Mouse (Mus musculus) kidney, postnatal 4 days (tissue): Measurements from ENCODE around the gene Fbxo36.

Experiments
- DNase-seq, 2 experiments: peaks; one replicate each; pipeline ENCODE4 v3.0.0; 2021; ENCODE audit warnings: mixed read lengths in 2 of 2

The Fbxo36 gene

DNA sequence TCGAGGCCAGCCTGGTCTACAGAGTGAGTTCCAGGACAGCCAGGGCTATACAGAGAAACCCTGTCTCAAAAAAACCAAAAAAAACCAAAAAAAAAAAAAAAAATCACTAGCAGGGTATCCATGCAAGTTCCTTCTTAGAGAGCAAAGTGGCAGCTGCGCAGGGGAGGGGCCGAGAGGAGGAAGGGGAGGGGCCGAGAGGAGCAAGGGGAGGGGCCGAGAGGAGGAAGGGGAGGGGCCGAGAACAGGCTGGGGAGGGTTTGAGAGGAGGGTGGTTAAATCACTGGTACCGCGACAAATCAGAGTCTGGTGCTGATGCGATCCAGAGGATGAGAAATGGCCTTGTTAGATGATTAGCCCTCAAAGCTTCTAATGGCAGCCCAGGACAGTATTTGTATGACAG lies 52.1 kb downstream of the Fbxo36 start:
- DNase-seq: no peak

DNA sequence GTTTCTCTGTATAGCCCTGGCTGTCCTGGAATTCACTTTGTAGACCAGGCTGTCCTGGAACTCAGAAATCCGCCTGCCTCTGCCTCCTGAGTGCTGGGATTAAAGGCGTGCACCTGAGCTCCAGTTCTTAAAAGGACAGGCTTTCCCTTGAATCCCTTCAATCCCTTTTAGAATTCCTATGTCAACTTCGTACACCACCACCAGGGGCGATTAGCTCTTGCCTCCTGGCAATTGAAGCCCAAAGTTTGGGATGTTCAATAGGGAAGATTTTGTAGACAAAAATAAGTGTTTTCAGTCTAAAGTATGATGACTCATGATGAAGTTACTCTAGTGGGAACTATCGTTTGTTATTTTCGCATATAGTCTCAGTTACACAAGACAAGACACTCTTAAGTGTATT lies 57.7 kb downstream of the Fbxo36 start:
- DNase-seq: no peak

DNA sequence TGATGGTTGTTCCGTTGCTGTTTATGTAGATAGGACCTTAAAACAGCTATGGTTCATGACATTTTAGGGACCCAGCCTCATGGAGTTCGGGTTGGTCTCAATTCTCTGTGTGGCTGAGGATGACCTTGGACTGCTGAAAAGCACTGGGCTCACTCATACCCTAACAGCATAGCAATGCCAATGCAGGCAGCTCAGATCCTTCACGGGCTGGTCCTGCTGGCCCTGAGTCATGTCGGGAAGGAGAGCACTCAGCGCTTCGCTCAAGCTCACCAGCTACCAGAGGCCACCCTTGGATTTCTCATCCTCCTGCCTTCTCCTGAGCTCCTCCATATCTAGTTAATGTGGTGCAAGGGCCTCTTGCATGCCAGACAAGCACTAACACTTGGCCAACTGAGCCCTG lies 59.5 kb downstream of the Fbxo36 start:
- DNase-seq: no peak

DNA sequence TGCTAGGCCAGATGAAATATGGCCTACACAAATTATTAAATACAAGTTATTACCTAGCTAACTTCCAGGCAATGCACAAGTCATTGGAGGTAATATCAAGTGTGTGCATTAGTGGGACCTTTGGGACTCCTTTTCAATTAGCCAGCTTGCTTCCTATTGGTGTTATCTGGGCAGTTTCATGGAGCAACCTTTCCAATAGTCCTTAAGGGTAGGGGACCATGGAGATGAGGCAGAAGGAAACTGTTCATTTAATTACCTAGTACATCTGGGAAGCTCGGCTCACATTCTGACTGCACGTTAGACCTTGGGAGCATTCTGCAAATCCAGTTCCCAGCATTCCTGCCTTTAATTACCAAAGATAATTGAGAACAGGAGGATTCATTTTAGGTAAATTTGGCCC lies 64.8 kb downstream of the Fbxo36 start:
- DNase-seq: no peak

DNA sequence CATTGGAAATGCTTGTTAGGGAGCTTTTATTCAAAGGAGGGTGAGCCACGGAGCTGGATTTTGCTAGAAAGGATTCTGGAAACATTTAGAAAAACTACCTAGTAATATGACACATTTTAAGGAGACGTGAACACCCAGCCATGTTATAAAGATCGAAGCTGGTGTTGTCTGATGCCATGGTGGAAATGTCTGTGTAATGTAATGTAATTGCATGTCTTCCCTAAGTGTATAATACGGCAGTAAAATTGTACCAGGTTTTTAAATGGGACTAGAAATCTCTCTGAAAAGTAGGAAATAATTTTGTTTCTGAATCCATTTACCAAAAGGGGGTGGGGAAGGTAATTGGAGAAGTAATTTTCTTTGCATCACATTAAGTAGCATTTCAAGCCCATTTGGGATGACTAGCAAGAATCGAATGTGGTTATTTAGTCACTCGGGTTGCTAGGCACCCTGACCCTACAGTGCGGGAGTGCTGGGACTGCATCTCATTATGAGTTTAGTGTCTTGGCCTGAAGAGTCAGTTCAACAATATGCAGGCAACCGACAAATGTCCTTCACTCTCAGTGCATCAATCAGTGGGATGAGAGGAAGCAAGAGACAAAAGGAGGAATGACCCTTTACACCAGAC lies 70.7 kb downstream of the Fbxo36 start:
- no peak for DNase-seq

DNA sequence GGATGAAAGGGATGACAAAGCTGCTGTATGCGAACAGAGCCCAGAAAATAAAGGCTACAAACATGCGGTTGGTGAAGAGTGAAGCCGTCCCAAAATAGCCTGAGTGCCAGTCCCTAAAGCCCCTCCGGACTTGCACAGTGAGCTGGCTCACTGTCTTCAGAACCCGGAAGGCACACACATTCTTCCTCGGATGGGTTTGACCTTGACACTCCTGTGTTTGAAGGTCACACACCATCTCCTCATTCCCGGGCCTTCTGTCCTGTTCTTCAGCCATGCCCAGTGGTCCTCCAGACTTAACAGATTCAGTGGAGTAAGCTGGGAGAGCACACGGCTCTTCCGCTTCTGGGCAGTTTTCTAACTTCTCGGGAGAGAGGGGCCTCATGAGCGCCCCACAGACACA lies 72.9 kb downstream of the Fbxo36 start:
- DNase-seq: no peak

DNA sequence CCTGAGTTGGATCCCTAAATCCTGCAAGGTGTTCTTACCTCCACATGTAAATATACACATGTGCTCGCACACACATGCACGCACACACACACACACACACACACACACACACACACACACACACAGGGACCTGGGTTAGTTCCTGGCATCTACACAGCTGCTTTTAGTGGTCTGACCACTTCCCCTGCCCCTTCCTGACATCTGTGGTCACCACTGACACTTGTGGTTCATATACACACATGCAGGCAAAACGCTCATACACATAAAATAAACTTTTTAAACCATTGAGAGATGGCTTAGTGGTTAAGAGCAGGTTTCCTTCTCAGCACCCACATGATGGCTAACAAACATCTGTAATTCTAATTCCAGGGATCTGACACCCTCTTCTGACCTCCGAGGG lies 75.4 kb downstream of the Fbxo36 start:
- DNase-seq: no peak

DNA sequence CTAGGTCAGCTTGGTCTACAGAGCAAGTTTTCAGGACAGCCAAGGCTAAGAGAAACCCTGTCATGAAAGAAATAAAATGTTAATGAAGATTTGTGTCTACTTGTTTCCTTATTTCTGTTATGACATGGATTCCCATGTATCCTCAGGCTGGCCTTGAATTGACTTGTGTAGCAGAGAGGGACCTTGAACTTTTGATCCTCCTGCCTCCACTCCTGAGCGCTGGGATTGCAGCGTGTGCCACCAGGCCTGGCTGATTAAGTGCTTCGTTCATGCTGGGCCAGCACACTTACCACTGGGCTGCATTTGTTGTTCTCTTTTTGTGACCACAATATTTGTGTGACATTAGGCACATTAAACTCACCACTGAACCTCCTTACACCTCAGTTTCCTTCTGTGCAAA lies 79.2 kb downstream of the Fbxo36 start:
- no peak for DNase-seq

DNA sequence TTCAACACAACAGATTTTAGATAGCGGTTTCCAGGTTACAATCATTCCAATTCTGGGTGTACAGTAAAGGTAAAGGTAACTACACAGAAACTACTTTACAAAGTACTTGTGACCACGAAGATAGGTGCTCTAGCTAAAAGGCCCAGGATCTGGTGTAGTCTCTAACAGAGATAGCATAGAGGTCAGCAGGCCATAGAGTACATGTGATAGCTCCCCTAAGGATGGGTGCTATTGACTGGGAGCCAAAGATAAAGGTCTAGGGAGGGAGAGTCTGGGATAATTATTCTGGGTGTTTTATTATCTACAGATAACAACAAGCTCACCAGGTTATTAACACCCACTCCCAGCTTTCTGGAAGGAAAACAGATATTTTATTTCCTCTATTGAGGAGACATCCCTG lies 83.8 kb downstream of the Fbxo36 start:
- no peak for DNase-seq

DNA sequence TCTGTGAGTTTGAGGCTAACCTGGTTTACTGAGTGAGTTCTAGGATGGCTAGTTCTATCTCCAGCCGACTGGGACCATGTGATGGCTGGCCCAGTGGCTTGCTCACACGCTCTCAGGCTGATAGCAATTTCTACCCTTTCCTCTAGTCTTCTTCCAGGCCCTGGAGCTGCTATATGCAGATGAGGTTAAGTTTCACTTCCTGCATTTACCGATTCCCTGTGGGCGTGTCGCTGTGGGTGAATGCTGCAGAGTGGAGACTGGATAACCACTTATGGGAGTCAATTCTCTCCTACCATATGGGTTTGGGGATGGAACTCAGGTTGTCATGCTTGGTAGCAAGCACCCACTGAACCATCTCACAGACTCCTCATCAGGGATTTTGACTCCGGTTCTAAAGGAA lies 84.5 kb downstream of the Fbxo36 start:
- DNase-seq: no peak

DNA sequence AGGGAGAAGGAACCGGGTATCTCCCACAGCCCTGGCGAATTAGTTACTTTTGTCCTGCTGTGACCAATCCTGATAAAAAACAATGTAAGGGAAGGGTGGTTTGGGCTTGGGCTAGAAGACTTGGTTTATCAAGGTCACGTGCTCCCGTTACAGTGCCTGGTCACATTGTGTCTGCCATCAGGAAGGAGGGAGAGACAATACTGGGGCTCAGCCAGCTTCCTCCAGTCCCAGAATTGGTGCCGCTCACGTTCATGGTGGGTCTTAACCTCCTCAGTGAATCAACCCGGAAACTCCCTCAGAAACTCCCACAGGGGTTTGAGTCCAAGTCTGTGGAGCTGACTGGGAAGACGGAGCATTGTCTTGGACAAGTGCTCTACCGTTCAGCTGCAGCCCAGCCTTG lies 86.0 kb downstream of the Fbxo36 start:
- no peak for DNase-seq

DNA sequence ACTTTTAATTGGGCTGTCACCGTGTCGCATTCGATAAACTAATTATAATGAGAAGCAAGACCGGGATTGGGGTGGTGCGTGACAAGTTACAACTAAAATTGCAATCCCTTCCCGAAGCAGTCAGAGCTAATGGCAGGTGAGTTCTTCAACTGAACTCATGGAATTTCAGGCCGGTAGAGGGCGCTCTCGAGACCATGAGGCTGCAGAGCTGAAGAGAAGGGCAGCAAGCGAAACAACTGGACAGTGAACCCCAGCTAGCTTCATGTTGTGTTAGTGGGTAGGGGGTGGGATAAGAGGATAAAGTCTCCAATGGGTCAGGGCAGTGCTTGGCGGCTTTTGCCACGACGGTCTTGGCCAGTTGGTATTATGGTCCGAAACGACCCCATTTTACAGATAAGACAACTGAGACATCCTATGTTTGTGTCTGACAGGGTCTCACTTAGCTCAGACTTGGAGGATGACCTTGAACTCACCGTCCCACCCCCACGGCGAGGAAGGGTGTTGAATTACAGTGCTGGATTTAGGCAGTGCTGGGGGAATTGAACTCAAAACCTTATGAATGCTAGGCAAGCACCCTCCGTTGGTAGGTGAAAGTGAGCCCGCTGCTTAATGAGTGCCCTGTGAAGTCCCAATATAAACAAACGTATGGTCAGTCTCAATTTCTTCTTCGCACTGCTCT lies 94.0 kb downstream of the Fbxo36 start:
- DNase-seq: peak; percentile 86 to 87

DNA sequence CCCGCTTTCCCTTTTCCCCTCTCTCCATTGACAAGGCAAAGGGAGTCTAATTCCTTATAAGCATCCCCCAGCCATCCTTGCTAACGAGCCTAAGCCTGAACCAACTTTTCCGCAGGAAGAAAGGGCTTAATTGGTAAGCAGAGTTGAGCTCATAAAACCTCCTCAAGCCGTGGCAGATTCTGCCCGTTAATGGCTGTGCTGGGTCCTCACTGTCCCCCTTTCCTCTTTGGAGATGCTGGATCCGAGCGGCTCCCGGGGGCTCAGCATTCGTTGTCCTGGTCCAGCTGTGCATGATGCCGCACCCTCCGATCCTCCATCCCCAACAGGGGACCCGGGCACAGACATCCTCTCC lies 94.5 kb downstream of the Fbxo36 start:
- DNase-seq: peak in 1 of 2 experiments; percentile 18

DNA sequence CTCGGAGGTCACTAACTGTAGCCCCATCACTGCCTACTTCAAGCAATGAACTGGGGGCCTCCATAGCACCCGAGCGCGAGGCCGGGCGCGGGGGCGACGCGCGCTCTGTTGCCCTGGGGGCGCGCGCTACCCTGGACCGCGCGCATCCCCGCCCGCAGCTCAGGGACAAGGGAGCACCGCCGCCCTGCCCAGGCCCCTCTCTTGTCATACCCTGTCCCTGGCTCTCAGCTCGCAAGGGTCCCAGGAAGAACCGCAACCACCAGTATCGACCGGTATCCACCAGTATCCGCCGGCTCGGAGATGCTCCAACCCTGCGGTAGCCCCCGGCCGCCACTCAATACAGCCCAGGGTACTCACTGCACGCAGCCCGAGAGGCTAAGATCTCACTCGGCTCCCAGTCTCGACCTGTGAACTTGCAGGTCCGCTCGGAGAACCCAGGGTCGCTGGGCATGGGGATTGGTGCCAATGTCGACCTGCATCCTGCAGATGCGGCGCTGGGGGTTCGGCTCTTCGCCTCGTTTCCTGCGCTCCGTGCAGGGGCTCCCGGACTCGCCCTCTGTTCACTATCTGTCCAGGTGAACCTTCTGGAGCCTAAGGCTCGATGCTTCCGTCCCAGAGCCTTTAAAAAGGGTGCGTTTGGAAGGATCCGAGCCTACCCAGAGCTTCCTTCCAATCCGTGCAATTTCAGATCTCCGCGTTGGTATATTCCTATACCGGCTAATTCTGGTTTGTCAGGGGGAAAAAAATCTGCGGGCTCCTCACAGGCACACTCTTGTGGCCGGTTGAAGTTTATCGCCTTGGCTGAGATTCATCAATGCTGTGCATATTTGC lies 95.1 kb downstream of the Fbxo36 start, which contains the start of gene Slc16a14:
Gene Slc16a14 (minus strand): TSS at position 632 of the 831 bp plus-strand sequence.
- peak; percentile 28 to 45 for DNase-seq

DNA sequence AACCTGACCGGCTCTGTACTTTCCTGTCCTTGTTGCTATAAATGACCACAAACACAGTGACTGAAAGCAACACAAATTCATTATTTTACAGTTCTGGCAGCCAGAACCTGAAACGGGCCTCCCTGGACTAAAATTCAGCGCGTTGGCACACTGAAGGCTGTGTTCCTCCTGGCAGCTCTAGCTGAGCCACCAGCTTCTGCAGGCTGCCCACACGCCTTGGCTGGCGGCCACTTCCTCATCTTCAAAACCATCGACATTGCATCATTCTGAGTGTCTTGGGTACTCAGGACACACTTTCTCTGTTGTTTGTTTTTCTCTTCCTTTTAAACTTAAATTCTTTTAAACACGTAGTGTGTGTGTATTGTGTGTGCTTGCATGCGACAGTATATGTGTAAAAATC lies 96.0 kb downstream of the Fbxo36 start:
- DNase-seq: peak; percentile 5 to 15

DNA sequence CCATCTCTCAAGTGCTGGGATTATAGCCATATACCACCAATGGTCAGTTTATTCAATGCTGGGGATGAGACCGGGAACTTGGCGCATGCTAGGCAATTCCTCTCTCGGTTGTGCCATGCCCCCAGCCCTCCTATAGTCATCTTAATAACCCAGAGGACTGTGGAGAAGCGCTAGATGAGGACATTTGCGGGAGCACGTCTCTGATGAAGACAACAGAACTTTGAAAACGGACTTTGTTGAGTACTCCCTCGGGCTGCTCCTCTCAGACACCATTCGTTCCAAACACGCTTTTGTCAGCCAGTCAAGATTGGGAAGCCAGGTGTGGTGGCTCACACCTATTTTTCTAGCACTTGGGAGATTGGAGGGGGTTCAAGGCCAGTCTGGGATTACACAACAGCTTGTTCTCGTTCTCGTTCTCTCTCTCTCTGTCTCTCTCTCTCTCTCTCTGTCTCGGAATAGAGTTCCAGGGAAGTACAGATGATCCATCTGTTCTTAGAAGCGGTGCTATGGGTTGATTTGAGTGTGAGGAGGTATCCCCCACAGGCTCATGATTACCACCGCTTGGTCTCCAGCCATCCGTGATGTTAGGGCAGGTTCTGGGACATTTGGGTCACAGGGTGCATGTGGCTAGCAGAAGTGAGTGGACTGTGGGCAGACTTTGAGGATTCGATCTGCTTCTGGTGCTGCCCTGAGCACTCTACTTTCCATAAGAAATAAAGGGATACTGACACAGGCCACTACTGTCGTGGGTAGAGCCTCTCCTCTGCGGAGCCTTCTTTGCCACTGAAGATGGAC lies 97.3 kb downstream of the Fbxo36 start:
- DNase-seq: no peak

DNA sequence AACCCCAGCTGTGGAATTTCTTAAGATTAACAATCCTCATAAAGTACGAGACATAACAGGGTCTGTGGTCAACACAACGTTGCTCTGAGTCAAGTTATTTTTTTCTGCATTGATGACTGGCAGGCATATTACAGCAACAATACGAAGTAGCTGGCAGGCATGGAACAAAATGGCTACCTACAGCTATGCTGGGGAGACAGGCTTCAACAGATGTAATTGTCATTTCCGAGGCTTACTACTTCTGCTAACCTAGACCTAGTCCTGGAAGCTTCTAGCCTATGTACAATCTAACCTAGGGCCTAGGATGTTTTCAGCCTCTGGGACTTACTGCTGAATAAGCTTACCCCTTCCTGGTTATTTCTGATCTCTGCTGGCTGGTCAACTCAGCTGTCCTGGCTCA lies 99.8 kb downstream of the Fbxo36 start:
- DNase-seq: no peak

DNA sequence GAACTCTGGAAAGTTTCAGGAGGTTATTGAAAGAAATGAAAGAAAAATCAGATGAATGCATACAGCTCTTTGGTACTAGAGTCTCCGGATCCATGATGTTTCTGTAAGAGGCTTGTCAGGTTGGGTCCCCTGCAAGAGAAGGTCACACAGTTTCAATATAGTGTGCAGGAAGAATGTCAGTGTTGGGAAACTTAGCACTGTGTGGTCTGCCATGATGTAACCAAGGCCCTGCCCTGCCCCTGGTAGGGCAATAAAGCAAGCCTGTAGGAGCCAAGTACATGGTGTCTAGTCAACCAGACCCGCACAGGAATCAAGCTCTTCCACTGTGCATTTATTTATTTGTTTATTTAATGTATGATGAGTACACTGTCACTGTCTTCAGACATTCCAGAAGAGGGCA lies 100.7 kb downstream of the Fbxo36 start:
- no peak for DNase-seq

DNA sequence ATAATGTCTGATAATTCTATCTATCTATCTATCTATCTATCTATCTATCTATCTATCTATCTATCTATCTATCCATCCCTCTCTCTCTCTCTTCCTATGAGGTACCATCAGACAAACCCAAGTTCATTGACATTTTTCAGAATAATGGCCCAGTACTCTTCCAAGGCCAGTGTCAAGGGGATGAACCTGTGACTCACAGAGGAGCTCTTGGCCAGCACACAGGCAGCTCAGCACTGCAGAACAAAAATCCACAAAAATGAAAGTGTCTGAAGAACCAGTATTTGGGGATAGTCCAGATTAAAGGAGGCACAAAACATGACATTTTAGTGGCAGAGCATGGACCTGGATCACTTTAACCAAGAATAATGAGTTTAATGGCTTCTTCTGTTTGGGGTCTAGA lies 103.0 kb downstream of the Fbxo36 start:
- DNase-seq: no peak

DNA sequence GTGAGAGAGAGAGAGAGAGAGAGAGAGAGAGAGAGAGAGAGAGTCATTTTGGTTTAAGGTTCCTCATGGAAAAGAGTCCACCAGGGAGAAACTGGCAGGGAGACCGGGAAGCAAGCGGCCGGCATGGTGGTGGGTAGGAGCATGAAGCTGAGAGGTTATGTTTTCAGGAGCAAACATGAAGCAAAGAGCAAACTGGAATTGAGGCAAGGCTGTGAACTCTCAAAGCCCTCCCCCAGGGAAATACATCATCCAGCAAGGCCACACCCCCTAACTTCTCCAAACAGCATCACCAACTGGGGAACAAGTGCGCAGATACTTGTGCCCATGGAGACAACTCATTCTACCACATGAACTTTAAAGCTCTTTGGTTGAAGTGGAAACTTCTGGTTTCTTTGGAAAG lies 103.9 kb downstream of the Fbxo36 start:
- DNase-seq: no peak

DNA sequence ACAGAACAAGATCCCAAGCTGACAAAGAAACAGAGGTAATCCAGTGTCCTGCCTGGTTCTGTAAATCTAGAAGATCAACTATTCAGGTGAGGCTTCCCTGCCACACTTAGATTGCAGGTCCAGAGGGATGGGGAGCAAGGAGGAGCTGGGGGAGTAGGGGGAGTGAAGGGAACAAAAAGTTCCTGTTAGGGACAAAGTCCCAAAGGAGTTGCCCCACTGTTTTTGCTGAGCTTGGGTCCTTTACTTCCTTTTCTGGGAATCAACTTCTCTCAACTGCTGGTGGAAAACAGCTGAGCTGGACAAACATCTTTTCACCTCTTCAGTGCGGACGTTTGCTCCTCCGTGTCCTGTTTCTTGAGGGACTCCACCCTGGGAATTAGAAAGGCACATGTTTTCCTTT lies 106.3 kb downstream of the Fbxo36 start:
- no peak for DNase-seq

DNA sequence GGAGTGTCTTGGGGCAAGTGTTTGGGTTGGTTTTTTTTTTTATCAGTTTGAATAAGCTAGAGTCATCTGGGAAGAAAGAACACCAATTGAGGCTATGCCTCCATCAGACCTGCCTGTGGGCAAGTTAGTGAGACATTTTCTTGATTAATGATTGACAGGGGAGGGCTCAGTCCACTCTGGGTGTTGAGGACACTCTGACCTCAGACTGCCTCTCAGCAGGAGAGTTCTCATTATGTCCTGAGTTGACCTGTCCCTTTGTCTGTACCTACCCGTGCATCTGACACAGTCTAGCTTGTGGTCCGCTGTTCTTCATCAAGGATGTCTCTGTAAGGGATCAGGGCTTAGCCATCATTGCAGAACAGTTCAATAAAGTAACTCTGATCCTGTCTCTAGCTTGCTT lies 107.7 kb downstream of the Fbxo36 start:
- peak in 1 of 2 experiments; percentile 19 for DNase-seq
